Mouse (Mus musculus): ENCODE data around the gene Rccd1.

The Rccd1 gene

GRCm38 (mm10) chr7:80297041-80297440 lies 27.2 kb downstream of the Rccd1 start:
- no peak for DNase-seq

GRCm38 (mm10) chr7:80296462-80296861 lies 27.8 kb downstream of the Rccd1 start:
- no peak for DNase-seq

GRCm38 (mm10) chr7:80294764-80295648 lies 29.2 kb downstream of the Rccd1 start:
- no peak for DNase-seq

- DNase-seq = peak; percentile 99
Observed at GRCm38 (mm10) chr7:80294062-80294763, 30.0 kb downstream of the Rccd1 start, which contains the start of gene Prc1. Prc1 (plus strand) TSS chr7:80294450.

GRCm38 (mm10) chr7:80287736-80288135 lies 36.5 kb downstream of the Rccd1 start:
- no peak for DNase-seq

- DNase-seq = no peak
Observed at GRCm38 (mm10) chr7:80285725-80286124, 38.5 kb downstream of the Rccd1 start.

- DNase-seq = no peak
Observed at GRCm38 (mm10) chr7:80284391-80284790, 39.9 kb downstream of the Rccd1 start.

- no peak for DNase-seq
Observed at GRCm38 (mm10) chr7:80283226-80283918, 40.9 kb downstream of the Rccd1 start.

GRCm38 (mm10) chr7:80281646-80282045 lies 42.6 kb downstream of the Rccd1 start:
- no peak for DNase-seq

GRCm38 (mm10) chr7:80280998-80281397 lies 43.3 kb downstream of the Rccd1 start:
- DNase-seq = no peak

- no peak for DNase-seq
Observed at GRCm38 (mm10) chr7:80280032-80280431, 44.2 kb downstream of the Rccd1 start.

- no peak for DNase-seq
Observed at GRCm38 (mm10) chr7:80276374-80276773, 47.9 kb downstream of the Rccd1 start.

GRCm38 (mm10) chr7:80273456-80273855 lies 50.8 kb downstream of the Rccd1 start:
- no peak for DNase-seq

- no peak for DNase-seq
Observed at GRCm38 (mm10) chr7:80269751-80270255, 54.5 kb downstream of the Rccd1 start.

- peak; percentile 93 for DNase-seq
Observed at GRCm38 (mm10) chr7:80268897-80269750, 55.1 kb downstream of the Rccd1 start, which contains the start of gene Vps33b. Vps33b (plus strand) TSS chr7:80269649.

- DNase-seq = no peak
Observed at GRCm38 (mm10) chr7:80267764-80268163, 56.5 kb downstream of the Rccd1 start.

GRCm38 (mm10) chr7:80264606-80265005 lies 59.6 kb downstream of the Rccd1 start:
- DNase-seq = no peak

GRCm38 (mm10) chr7:80261372-80261990 lies 62.8 kb downstream of the Rccd1 start:
- no peak for DNase-seq

GRCm38 (mm10) chr7:80260625-80261371 lies 63.5 kb downstream of the Rccd1 start, which contains the start of gene Ngrn:
Ngrn (plus strand) TSS chr7:80261215.
- peak; percentile 73 for DNase-seq

- no peak for DNase-seq
Observed at GRCm38 (mm10) chr7:80257706-80258105, 66.5 kb downstream of the Rccd1 start.

GRCm38 (mm10) chr7:80255981-80256380 lies 68.3 kb downstream of the Rccd1 start:
- DNase-seq = no peak

Measured in cerebellum, adult 11 months (tissue).